Mouse (Mus musculus): ENCODE results near the gene Ttll10. TPM values are rescaled to one million over a fixed set of nuclear protein-coding genes. Genes with fewer than 3 reads are reported as not detected.

Gene Ttll10
- polyA plus RNA-seq, 1 experiment from 2014 or later: 0.11 TPM

DNA sequence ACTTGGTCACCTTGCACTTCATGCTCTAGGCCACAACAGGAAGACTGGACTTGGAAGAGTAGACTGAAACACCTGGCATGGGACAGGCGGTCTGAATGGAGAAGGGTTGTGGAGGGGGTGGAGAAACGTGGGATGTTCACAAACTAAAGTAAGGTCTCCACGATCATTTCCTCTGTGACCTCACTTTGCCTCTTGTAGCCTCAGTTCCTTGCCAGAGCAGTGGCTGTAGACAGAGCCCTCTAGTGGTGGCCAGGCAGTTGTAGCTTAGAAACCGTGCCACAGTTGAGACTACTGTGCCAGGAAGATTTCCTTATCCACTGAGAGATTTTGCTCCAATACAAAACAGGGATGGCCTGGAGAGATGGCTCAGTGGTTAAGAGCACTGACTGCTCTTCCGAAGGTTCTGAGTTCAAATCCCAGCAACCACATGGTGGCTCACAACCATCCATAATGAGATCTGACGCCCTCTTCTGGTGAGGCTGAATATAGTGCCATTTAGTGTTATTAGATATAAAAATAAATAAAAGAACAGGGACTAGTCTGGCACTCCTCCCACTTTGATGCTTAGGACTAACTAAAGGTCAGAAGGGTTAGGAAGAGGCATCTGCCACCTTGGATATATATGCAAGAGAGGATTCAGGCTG lies 25.6 kb downstream of the Ttll10 start:
- WGBS: 58% methylated on average over 6 of the region's 6 CpGs
- no peaks in the 10 kb centered on the region for H3K9me3 ChIP-seq (ENCODE audit: control insufficient read depth, low read length)
- DNase-seq (ENCODE audit: low spot score): peak; percentile 43
- no peak for ATAC-seq (ENCODE audit: low FRiP score)
- H3K36me3 ChIP-seq (replicated peaks; ENCODE audit: control insufficient read depth, insufficient read depth): 0 out of 2 replicates have a peak, but pooled peaks cover 4% of the 10 kb centered on the region
- peaks cover 28% of the 10 kb centered on the region for H3K27me3 ChIP-seq (ENCODE audit: control insufficient read depth, insufficient read depth, low read length)
- H3K4me2 ChIP-seq (replicated peaks): no peak overlapping the region
- no peak overlapping the region for H3K9ac ChIP-seq
- H3K27ac ChIP-seq: no peak overlapping the region
- peaks cover 22% of the 10 kb centered on the region for H3K4me1 ChIP-seq (replicated peaks; ENCODE audit: control insufficient read depth, insufficient read depth, low read length)
- H3K4me3 ChIP-seq (replicated peaks; ENCODE audit: low read length): no peak overlapping the region

DNA sequence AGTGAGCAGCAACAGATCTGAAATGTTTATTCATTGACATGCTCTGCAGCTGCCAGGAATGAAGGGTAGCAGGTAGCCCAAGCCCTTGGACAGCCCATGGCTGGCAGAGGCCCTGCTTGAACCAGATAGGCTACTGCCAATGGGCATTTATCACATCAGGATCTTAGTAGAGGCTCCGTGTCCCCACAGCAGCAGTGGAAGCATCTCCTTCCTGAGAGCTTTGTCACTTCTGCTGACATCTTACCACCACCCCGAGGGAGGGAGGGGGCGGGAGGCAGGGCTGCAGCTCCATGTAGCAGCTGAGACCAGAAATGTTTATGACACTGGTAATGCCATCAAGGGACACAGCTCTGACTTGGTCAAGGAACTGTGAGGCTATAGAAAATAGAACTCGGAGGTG lies 26.4 kb downstream of the Ttll10 start:
- H3K4me1 ChIP-seq (replicated peaks; ENCODE audit: control insufficient read depth, insufficient read depth, low read length): peaks cover 22% of the 10 kb centered on the region
- peaks cover 28% of the 10 kb centered on the region for H3K27me3 ChIP-seq (ENCODE audit: control insufficient read depth, insufficient read depth, low read length)
- no peaks in the 10 kb centered on the region for H3K9me3 ChIP-seq (ENCODE audit: control insufficient read depth, low read length)
- DNase-seq (ENCODE audit: low spot score) (no peak), ATAC-seq (ENCODE audit: low FRiP score) (no peak)
- 90% methylated on average over 4 of the region's 4 CpGs for WGBS
- H3K4me3 ChIP-seq (replicated peaks; ENCODE audit: low read length): no peak overlapping the region
- no peak overlapping the region for H3K27ac ChIP-seq
- peaks cover 10% of the 10 kb centered on the region; the same call in 1 of the 2 replicates for H3K36me3 ChIP-seq (replicated peaks; ENCODE audit: control insufficient read depth, insufficient read depth)
- H3K4me2 ChIP-seq (replicated peaks): no peak overlapping the region; the same call in 1 of the 2 replicates
- H3K9ac ChIP-seq: no peak overlapping the region

DNA sequence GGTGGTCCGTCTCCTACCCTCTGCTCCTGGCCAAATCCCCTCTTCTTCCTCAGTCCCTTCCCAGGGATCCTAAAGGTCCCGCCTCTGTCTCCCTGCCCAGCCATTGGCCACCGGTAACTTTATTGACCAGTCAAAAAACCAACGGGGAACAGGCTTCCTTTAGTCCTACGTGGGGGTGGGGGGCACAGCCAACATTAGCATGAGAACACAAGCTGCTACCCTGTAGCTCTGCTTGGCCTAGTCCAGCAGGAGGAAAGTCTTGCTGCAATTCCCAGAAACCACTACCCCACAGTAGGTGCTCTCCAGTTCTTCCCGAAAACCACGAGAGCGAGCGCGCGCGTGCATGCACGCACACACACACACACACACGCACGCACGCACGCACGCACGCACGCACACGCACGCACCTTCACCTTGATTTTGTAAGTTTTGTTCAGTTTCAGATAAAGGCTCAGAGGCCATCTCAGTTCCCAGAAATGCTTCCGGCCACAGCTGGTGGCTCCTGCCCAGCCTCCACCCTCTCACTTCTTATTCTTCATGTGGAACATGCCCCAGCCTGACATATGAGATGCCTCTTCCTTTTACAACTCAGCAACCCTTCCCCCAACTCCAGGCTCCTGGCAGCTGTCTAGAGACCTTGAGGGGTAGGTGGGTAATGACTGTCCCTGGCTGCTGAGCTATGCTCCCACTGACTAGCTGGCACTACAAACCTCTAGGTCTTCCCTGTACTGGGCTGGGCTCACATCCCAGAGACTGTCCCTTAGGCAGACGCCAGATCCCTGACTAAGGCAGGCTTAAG lies 27.4 kb downstream of the Ttll10 start:
- DNase-seq (ENCODE audit: low spot score) (peak; percentile 81), ATAC-seq (ENCODE audit: low FRiP score) (peak; percentile 94)
- H3K9ac ChIP-seq: peak overlapping the region; percentile 60
- H3K27me3 ChIP-seq (ENCODE audit: control insufficient read depth, insufficient read depth, low read length): peaks cover 28% of the 10 kb centered on the region
- H3K9me3 ChIP-seq (ENCODE audit: control insufficient read depth, low read length): no peaks in the 10 kb centered on the region
- peak overlapping the region; percentile 81 for H3K27ac ChIP-seq
- under 1% methylated on average over 24 of the region's 24 CpGs for WGBS
- peak overlapping the region; percentile 45 for H3K4me3 ChIP-seq (replicated peaks; ENCODE audit: low read length)
- peaks cover 17% of the 10 kb centered on the region; the same call in 1 of the 2 replicates for H3K36me3 ChIP-seq (replicated peaks; ENCODE audit: control insufficient read depth, insufficient read depth)
- H3K4me1 ChIP-seq (replicated peaks; ENCODE audit: control insufficient read depth, insufficient read depth, low read length): peaks cover 22% of the 10 kb centered on the region
- peak overlapping the region; percentile 78 for H3K4me2 ChIP-seq (replicated peaks)

DNA sequence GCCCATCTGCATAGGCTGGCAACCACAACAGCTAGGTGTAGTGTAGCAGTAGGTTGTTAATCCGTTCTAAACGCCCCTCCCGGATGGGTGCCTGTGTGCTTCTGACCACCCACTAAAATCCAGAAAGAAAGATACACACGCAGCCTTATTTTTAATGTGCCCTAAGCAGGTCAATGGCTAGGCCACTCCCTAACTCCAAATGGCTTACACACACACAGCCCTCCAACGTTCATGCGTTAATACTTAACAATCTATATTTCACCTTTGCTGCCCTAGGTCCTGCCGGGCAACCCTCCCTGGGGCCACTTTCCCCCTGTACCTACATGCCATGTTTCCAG lies 28.0 kb downstream of the Ttll10 start:
- Histone ChIP-seq H3K27me3 (ENCODE audit: control insufficient read depth, insufficient read depth, low read length) (peaks cover 23% of the 10 kb centered on the region), H3K4me1 (replicated peaks; ENCODE audit: control insufficient read depth, insufficient read depth, low read length) (peaks cover 22% of the 10 kb centered on the region), H3K9me3 (ENCODE audit: control insufficient read depth, low read length) (no peaks in the 10 kb centered on the region), H3K4me2 (replicated peaks) (peak overlapping the region; percentile 78), H3K36me3 (replicated peaks; ENCODE audit: control insufficient read depth, insufficient read depth) (peaks cover 17% of the 10 kb centered on the region; the same call in 1 of the 2 replicates), H3K9ac (peak overlapping the region; percentile 60), H3K27ac (peak overlapping the region; percentile 81), H3K4me3 (replicated peaks; ENCODE audit: low read length) (peak overlapping the region; percentile 45)
- ATAC-seq (ENCODE audit: low FRiP score): no peak; the same call in 1 of the 2 replicates
- peak; percentile 26 for DNase-seq (ENCODE audit: low spot score)
- WGBS: 9% methylated on average over 7 of the region's 7 CpGs

DNA sequence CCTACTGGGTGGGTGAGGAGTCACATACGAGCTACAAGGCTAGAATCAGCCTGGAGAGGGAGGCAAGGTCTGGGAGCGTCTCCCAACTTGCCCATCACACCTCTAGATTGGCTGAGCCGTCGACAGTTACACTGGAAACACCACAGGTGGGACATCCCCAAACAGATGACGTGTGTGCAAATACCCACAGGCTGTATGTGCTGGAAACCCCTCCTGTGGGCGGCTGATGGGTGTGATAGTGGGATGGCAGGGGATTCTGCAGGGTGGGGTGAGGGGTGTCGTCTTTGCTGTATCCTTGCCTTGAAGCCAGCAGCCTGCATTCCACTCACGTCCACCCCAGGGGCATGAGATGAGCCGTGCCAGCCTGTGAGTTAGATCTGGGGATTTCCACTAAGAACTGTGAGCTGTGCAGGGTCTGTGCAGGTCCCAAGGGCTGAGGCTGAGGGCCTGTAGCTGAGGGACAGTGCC lies 28.5 kb downstream of the Ttll10 start:
- Histone ChIP-seq H3K4me3 (replicated peaks; ENCODE audit: low read length) (peak overlapping the region; percentile 45), H3K4me1 (replicated peaks; ENCODE audit: control insufficient read depth, insufficient read depth, low read length) (peaks cover 22% of the 10 kb centered on the region), H3K9ac (peak overlapping the region; percentile 60), H3K36me3 (replicated peaks; ENCODE audit: control insufficient read depth, insufficient read depth) (peaks cover 17% of the 10 kb centered on the region; the same call in 1 of the 2 replicates), H3K4me2 (replicated peaks) (peak overlapping the region; percentile 78), H3K27me3 (ENCODE audit: control insufficient read depth, insufficient read depth, low read length) (peaks cover 17% of the 10 kb centered on the region), H3K9me3 (ENCODE audit: control insufficient read depth, low read length) (no peaks in the 10 kb centered on the region), H3K27ac (peak overlapping the region; percentile 81)
- DNase-seq (ENCODE audit: low spot score): no peak
- 57% methylated on average over 9 of the region's 9 CpGs for WGBS
- no peak for ATAC-seq (ENCODE audit: low FRiP score)

DNA sequence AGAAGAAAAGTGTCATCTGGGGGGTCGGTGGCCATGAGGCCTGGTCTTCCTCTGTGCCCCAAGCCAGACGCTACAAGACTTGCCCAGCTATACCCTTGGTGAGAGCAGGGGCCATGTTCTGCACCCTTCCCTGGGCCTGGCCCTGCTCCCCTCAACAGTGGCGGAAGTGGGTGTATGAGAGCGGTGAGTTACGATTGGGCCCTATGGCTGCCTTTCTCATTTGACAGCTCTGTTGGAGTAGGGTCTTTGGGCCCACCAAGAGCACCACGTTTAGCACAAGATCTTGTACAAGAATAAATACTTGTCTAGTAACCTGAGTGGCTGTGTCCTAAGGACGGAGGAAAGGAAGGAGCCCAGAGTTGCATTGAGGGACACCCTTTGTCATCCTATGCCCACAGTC lies 30.6 kb downstream of the Ttll10 start:
- no peak overlapping the region for H3K4me3 ChIP-seq (replicated peaks; ENCODE audit: low read length)
- 92% methylated on average over 7 of the region's 7 CpGs for WGBS
- no peak overlapping the region for H3K27ac ChIP-seq
- ATAC-seq (ENCODE audit: low FRiP score): no peak
- H3K27me3 ChIP-seq (ENCODE audit: control insufficient read depth, insufficient read depth, low read length): no peaks in the 10 kb centered on the region
- H3K4me2 ChIP-seq (replicated peaks): no peak overlapping the region
- H3K9me3 ChIP-seq (ENCODE audit: control insufficient read depth, low read length): no peaks in the 10 kb centered on the region
- DNase-seq (ENCODE audit: low spot score): no peak
- H3K9ac ChIP-seq: no peak overlapping the region
- H3K4me1 ChIP-seq (replicated peaks; ENCODE audit: control insufficient read depth, insufficient read depth, low read length): peaks cover 22% of the 10 kb centered on the region
- H3K36me3 ChIP-seq (replicated peaks; ENCODE audit: control insufficient read depth, insufficient read depth): peaks cover 17% of the 10 kb centered on the region; the same call in 1 of the 2 replicates

DNA sequence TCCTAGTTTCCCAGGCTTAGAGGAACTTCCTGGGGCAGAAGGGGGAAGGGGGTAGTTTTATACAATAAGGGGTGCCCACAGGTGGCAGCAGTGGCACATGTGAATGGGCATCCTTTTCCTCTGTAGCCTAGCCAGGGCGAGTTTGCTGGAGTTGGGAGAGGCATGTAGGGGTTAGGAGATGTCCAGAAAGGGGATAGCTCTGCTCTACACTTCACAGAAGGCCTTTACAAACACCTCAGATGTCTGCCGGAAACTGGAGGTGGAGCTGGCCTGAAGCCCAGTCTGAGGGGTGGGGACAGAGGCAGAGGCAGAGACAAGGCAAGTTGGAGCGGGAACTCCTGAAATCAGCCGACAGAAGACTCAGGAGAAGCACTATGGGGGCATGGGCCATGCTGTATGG lies 33.2 kb downstream of the Ttll10 start, which contains the start of gene Tnfrsf18:
Gene Tnfrsf18, plus strand, starts transcription at position 152 of the 400 bp plus-strand sequence.
- no peak for DNase-seq (ENCODE audit: low spot score)
- H3K27ac ChIP-seq: no peak within 1 kb of the TSS
- H3K4me1 ChIP-seq (replicated peaks; ENCODE audit: control insufficient read depth, insufficient read depth, low read length): peaks cover 10% of the 10 kb centered on the region
- peaks cover 17% of the 10 kb centered on the region for H3K36me3 ChIP-seq (replicated peaks; ENCODE audit: control insufficient read depth, insufficient read depth)
- no peak within 1 kb of the TSS for H3K9ac ChIP-seq
- no peaks in the 10 kb centered on the region for H3K9me3 ChIP-seq (ENCODE audit: control insufficient read depth, low read length)
- 72% methylated on average over 4 of the region's 4 CpGs for WGBS
- H3K4me2 ChIP-seq (replicated peaks): no peak within 1 kb of the TSS
- H3K4me3 ChIP-seq (replicated peaks; ENCODE audit: low read length): no peak within 1 kb of the TSS
- ATAC-seq (ENCODE audit: low FRiP score): no peak
- H3K27me3 ChIP-seq (ENCODE audit: control insufficient read depth, insufficient read depth, low read length): no peaks in the 10 kb centered on the region

DNA sequence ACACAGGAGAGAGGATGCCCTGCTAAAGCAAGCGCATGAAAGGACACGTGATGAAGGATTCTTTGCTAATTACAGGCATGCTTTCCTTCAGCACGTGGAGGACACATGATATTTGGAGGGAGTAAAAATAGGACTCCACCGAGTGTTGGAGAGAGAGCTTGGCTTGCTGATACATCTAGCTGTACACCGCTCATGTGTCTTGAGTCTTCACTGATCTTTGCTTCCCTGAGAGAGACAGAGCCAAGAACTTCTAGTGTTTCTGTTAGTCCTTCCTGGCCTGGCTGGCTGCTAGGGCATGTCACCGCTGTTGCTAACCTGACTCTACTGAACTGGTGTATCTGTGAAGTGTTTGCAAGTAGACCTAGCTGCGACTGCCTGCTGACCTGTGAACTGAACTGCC lies 35.0 kb downstream of the Ttll10 start:
- Histone ChIP-seq H3K9me3 (ENCODE audit: control insufficient read depth, low read length) (no peaks in the 10 kb centered on the region), H3K4me1 (replicated peaks; ENCODE audit: control insufficient read depth, insufficient read depth, low read length) (no peaks in the 10 kb centered on the region), H3K36me3 (replicated peaks; ENCODE audit: control insufficient read depth, insufficient read depth) (peaks cover 19% of the 10 kb centered on the region), H3K9ac (no peak overlapping the region), H3K4me3 (replicated peaks; ENCODE audit: low read length) (no peak overlapping the region), H3K27me3 (ENCODE audit: control insufficient read depth, insufficient read depth, low read length) (no peaks in the 10 kb centered on the region), H3K4me2 (replicated peaks) (no peak overlapping the region), H3K27ac (no peak overlapping the region)
- 96% methylated on average over 7 of the region's 7 CpGs for WGBS
- no peak for DNase-seq (ENCODE audit: low spot score)
- ATAC-seq (ENCODE audit: low FRiP score): no peak

DNA sequence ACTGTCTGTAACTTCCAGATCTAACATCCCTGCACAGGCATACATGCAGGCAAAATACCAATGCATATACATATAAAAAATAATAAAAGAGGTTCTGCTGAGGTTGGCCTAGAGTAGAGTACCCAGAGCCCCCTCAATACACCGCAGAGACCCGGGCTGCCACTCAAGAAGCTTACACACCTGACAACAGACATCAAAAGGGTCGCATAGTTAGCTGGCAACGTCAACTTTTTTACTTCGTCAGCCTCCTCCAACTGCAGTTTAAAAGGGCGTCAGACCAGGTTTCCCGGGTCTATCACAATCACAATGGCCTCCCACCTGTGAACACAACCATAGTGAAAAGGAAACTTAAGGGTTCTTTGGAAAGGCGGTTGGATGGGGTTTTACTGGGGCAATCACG lies 35.7 kb downstream of the Ttll10 start:
- H3K36me3 ChIP-seq (replicated peaks; ENCODE audit: control insufficient read depth, insufficient read depth): peaks cover 16% of the 10 kb centered on the region
- DNase-seq (ENCODE audit: low spot score): no peak
- ATAC-seq (ENCODE audit: low FRiP score): no peak
- no peak overlapping the region for H3K27ac ChIP-seq
- H3K4me3 ChIP-seq (replicated peaks; ENCODE audit: low read length): no peak overlapping the region
- H3K4me2 ChIP-seq (replicated peaks): no peak overlapping the region
- WGBS: 88% methylated on average over 9 of the region's 9 CpGs
- H3K9me3 ChIP-seq (ENCODE audit: control insufficient read depth, low read length): no peaks in the 10 kb centered on the region
- H3K9ac ChIP-seq: no peak overlapping the region
- H3K4me1 ChIP-seq (replicated peaks; ENCODE audit: control insufficient read depth, insufficient read depth, low read length): no peaks in the 10 kb centered on the region
- H3K27me3 ChIP-seq (ENCODE audit: control insufficient read depth, insufficient read depth, low read length): no peaks in the 10 kb centered on the region

Data from hindbrain, embryonic 14.5 days (tissue).